Mouse (Mus musculus) liver, postnatal 0 days (tissue): Measurements from ENCODE around the gene Zbtb7a.

Source experiments
- CTCF ChIP-seq: sonication (generic); IDR thresholded peaks from 2 replicates; pipeline ENCODE4 v1.5.1; 2016; ENCODE audit warnings: antibody characterized with exemption, low read depth
- EP300 ChIP-seq: IDR thresholded peaks from 2 replicates; pipeline ENCODE4 v1.6.1; 2016; ENCODE audit warnings: antibody characterized with exemption, low read depth, mild to moderate bottlenecking

GRCm38 (mm10) chr10:81176466-81177271, 41.6 kb downstream of the Zbtb7a start, which contains the start of gene Eef2:
- TF ChIP-seq CTCF: 0 out of 2 replicates have a peak, but pooled peaks have one; percentile 21
- 0 out of 2 replicates have a peak, but pooled peaks have one; percentile 67 for TF ChIP-seq EP300
